Mouse (Mus musculus): ENCODE data around the gene Myo6. TPM values are rescaled to one million over a fixed set of nuclear protein-coding genes. Genes with fewer than 3 reads are reported as not detected.
A peak's percentile ranks its signal among the peaks of the same experiment; 100 is the strongest.

The Myo6 gene
- total RNA-seq, 2 experiments from 2014 or later, result 7.3 to 8.3 TPM

GRCm38 (mm10) chr9:80167089-80167488 is 2.3 kb downstream of the Myo6 start:
- H3K4me3 ChIP-seq, result peak overlapping the region; percentile 21; the same call in 1 of the 2 replicates
- H3K27ac ChIP-seq, result no peak overlapping the region; the same call in 1 of the 2 replicates
- intact Hi-C loops (cut with DNase I), result no loop called here
- DNase-seq, result no peak
- no peak for TF ChIP-seq CTCF (IDR thresholded peaks at IDR 0.05)

- H3K27ac ChIP-seq, result no peak overlapping the region
- TF ChIP-seq CTCF (IDR thresholded peaks at IDR 0.05), result no peak
- no peak for DNase-seq
- no peak overlapping the region for H3K4me3 ChIP-seq
- intact Hi-C loops (cut with DNase I), result no loop called here
Measured at GRCm38 (mm10) chr9:80169551-80169950, 4.7 kb downstream of the Myo6 start.

DNA sequence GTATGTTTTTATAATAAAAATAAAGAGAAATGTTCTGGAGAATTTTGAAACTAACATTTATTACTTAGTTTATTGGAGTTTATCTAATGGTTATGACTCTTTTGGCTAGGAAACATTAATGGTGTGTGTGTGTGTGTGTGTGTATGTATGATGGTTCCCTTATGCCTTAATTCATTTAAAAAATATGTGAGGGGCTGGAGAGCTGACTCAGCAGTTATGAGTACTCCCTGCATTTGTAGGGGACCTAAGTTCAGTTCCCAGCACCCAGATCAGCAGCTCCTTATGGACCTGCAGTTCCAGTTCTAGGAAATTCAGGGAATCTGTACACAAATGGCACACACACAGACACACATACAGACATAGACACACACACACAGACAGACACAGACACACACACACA is 6.4 kb downstream of the Myo6 start:
- no peak overlapping the region for H3K4me3 ChIP-seq
- TF ChIP-seq CTCF (IDR thresholded peaks at IDR 0.05), result no peak
- no peak for DNase-seq
- intact Hi-C loops (cut with DNase I), result no loop called here
- no peak overlapping the region for H3K27ac ChIP-seq

GRCm38 (mm10) chr9:80172396-80173222 is 7.8 kb downstream of the Myo6 start:
- Histone ChIP-seq H3K27ac (peak overlapping the region; percentile 65), H3K4me3 (no peak overlapping the region)
- intact Hi-C loops (cut with DNase I), result no loop called here
- no peak for TF ChIP-seq CTCF (IDR thresholded peaks at IDR 0.05)
- DNase-seq, result no peak

- Histone ChIP-seq H3K4me3 (peak overlapping the region; percentile 16), H3K27ac (peak overlapping the region; percentile 76)
- DNase-seq, result peak; percentile 74
- TF ChIP-seq CTCF (IDR thresholded peaks at IDR 0.05), result no peak
- intact Hi-C loops (cut with DNase I), result no loop called here
Measured at GRCm38 (mm10) chr9:80173629-80174028, 8.8 kb downstream of the Myo6 start.

- TF ChIP-seq CTCF (IDR thresholded peaks at IDR 0.05), result no peak
- Histone ChIP-seq H3K27ac (peak overlapping the region; percentile 75), H3K4me3 (no peak overlapping the region)
- intact Hi-C loops (cut with DNase I), result no loop called here
- peak; percentile 40 for DNase-seq
Measured at GRCm38 (mm10) chr9:80176696-80177478, 12.1 kb downstream of the Myo6 start.

DNA sequence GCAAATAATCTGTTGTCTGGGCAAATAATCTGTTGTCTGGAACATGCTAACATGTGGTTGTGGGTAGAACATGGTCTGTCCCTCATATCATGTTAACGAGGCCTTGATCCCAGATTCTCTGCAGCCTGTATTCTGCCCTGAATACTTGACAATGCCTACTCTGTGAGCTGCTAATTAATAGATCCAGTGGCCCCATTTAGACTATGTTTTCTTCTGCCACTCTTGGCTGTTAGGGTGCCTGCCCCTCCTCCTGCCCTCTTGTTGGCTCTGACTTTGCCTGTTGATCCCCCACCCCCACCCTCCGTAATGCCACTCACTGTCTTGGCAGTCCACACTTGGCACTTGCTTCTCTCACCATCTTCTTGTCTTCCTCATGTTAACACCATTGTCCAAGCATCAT is 13.8 kb downstream of the Myo6 start:
- Histone ChIP-seq H3K4me3 (no peak overlapping the region), H3K27ac (no peak overlapping the region)
- intact Hi-C loops (cut with DNase I), result no loop called here
- no peak for DNase-seq
- TF ChIP-seq CTCF (IDR thresholded peaks at IDR 0.05), result no peak

- no peak for DNase-seq
- intact Hi-C loops (cut with DNase I), result no loop called here
- Histone ChIP-seq H3K4me3 (no peak overlapping the region), H3K27ac (no peak overlapping the region)
- TF ChIP-seq CTCF (IDR thresholded peaks at IDR 0.05), result no peak
Measured at GRCm38 (mm10) chr9:80179688-80180087, 14.9 kb downstream of the Myo6 start.

- no peak overlapping the region for H3K27ac ChIP-seq
Measured at GRCm38 (mm10) chr9:80180771-80181170, 15.9 kb downstream of the Myo6 start.

GRCm38 (mm10) chr9:80181692-80182091 is 16.9 kb downstream of the Myo6 start:
- intact Hi-C loops (cut with DNase I), result no loop called here
- H3K4me3 ChIP-seq, result no peak overlapping the region
- H3K27ac ChIP-seq, result no peak overlapping the region
- no peak for DNase-seq
- TF ChIP-seq CTCF (IDR thresholded peaks at IDR 0.05), result no peak

More at GRCm38 (mm10) chr9:80180771-80181170, 15.9 kb downstream of the Myo6 start:
- no peak overlapping the region for H3K4me3 ChIP-seq
- TF ChIP-seq CTCF (IDR thresholded peaks at IDR 0.05), result no peak
- intact Hi-C loops (cut with DNase I), result no loop called here
- no peak for DNase-seq

- no peak overlapping the region for H3K27ac ChIP-seq
- no peak for DNase-seq
- TF ChIP-seq CTCF (IDR thresholded peaks at IDR 0.05), result no peak
- intact Hi-C loops (cut with DNase I), result no loop called here
- H3K4me3 ChIP-seq, result no peak overlapping the region
Measured at GRCm38 (mm10) chr9:80184138-80184537, 19.3 kb downstream of the Myo6 start.

DNA sequence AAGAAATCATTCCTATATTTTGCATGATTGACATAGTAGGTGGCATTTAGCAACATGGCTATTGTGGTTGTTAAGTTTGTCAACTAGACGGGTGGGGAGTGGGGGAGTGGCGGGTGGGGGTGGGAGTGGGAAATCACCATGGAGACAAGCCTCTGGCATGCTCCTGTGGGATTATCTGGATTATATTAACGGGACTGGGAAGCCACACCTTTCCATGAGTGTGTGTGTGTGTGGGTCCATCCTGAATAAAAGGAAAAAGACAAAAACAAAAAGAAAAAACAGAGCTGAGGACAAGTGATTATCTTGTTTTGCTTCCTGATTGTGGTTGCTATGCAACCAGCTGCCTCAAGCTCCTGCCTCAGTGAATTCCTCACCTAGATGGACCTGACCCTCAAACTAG is 20.9 kb downstream of the Myo6 start:
- intact Hi-C loops (cut with DNase I), result no loop called here
- DNase-seq, result no peak
- Histone ChIP-seq H3K27ac (no peak overlapping the region), H3K4me3 (no peak overlapping the region)
- TF ChIP-seq CTCF (IDR thresholded peaks at IDR 0.05), result no peak

GRCm38 (mm10) chr9:80186693-80187092 is 21.9 kb downstream of the Myo6 start:
- no peak for DNase-seq
- intact Hi-C loops (cut with DNase I), result no loop called here
- H3K27ac ChIP-seq, result no peak overlapping the region
- TF ChIP-seq CTCF (IDR thresholded peaks at IDR 0.05), result no peak
- H3K4me3 ChIP-seq, result no peak overlapping the region

All from gastrocnemius, adult 2 months (tissue).